Mouse (Mus musculus): ENCODE measurements around the gene Mocs1.

GRCm38 (mm10) chr17:49436631-49437030 is 8.5 kb downstream of the Mocs1 start:
- no peak for TF ChIP-seq POLR2A (IDR thresholded peaks at IDR 0.05; ENCODE audit: borderline replicate concordance, extremely low read depth, insufficient read depth, insufficient read length, poor library complexity, severe bottlenecking)
- no peak for TF ChIP-seq CTCF (IDR thresholded peaks at IDR 0.05; ENCODE audit: borderline replicate concordance, extremely low read depth, insufficient read depth, insufficient read length)
